Mouse (Mus musculus): ENCODE data around the gene Timp4. TPM values are rescaled to one million over a fixed set of nuclear protein-coding genes. Genes with fewer than 3 reads are reported as not detected.

The Timp4 gene
- polyA plus RNA-seq, 1 experiment from 2014 or later: 0.23 TPM

DNA sequence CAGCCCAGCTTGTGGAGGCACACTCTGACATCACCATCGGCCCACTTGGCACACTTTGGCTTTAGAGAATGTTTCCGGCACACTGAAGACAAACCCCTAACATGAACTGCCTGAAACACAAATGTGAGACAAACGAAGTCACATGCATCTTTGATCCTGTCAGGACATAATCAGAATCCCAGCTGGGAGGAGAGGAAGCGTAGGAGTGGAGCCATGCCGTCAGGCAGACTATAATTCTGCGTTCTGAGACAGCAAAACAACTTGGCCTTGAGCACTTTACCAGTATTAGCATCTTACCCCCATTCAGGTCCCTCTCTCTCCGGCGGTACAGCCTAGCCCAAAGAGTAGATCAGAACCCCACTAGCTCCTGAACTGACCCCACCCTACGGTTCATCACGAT is 21.3 kb upstream of the Timp4 start:
- H3K4me3 ChIP-seq (replicated peaks): no peak overlapping the region
- H3K9me3 ChIP-seq: no peaks in the 10 kb centered on the region
- H3K4me1 ChIP-seq: peaks cover 13% of the 10 kb centered on the region
- no peak overlapping the region for H3K4me2 ChIP-seq
- no peak overlapping the region for H3K27ac ChIP-seq
- WGBS: 87% methylated on average over 10 of the region's 10 CpGs
- H3K9ac ChIP-seq: no peak overlapping the region
- no peaks in the 10 kb centered on the region for H3K36me3 ChIP-seq (replicated peaks)
- H3K27me3 ChIP-seq: no peaks in the 10 kb centered on the region
- no peak for ATAC-seq (ENCODE audit: low FRiP score)

DNA sequence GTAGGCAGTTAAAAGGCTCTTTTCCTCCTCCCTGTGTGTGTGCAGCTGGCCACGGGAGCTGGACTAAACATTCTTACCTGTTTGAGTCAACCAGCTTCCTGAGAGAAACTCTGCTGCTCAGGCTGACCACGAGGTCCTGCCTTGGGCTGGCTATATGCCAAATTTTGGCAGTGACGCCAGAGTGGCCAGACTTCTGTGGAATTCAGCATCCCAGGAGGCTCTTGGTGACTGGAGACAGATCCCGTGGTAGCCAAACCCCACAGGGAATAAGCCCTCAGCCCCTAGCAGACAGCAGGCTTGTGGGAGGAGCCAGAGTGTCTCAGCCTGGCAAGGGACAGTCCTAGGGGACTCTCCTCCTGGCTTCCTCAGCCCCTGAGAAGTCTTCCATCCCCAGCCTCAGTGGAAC is 19.9 kb upstream of the Timp4 start:
- Histone ChIP-seq H3K9me3 (no peaks in the 10 kb centered on the region), H3K9ac (no peak overlapping the region), H3K4me3 (replicated peaks) (no peak overlapping the region), H3K27ac (no peak overlapping the region), H3K4me2 (no peak overlapping the region), H3K27me3 (no peaks in the 10 kb centered on the region), H3K4me1 (peaks cover 13% of the 10 kb centered on the region), H3K36me3 (replicated peaks) (no peaks in the 10 kb centered on the region)
- 20% methylated on average over 4 of the region's 4 CpGs for WGBS
- no peak for ATAC-seq (ENCODE audit: low FRiP score)

DNA sequence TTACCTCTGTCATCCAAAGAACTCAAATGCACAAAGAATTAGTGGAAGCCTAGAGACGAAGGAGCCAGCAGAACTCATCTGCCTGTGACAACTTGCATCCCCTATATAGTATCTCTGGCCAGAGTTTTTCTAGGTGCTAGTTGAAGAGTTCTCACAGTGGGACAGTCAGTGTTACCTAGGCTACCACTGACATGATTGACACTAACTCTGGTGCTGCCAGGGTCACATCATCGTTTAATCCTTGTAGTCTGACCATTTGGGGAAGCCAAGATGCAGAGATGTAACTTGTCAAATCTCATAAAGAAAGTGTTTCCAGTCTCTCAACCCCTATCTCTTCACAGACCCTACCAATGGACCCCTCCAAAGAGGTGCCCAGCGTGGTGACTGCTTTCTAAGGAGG is 19.3 kb upstream of the Timp4 start:
- H3K27me3 ChIP-seq: no peaks in the 10 kb centered on the region
- H3K36me3 ChIP-seq (replicated peaks): no peaks in the 10 kb centered on the region
- no peak overlapping the region for H3K4me3 ChIP-seq (replicated peaks)
- H3K4me2 ChIP-seq: no peak overlapping the region
- WGBS: 77% methylated on average over 3 of the region's 3 CpGs
- peaks cover 13% of the 10 kb centered on the region for H3K4me1 ChIP-seq
- H3K9me3 ChIP-seq: no peaks in the 10 kb centered on the region
- H3K27ac ChIP-seq: no peak overlapping the region
- no peak for ATAC-seq (ENCODE audit: low FRiP score)
- H3K9ac ChIP-seq: no peak overlapping the region

DNA sequence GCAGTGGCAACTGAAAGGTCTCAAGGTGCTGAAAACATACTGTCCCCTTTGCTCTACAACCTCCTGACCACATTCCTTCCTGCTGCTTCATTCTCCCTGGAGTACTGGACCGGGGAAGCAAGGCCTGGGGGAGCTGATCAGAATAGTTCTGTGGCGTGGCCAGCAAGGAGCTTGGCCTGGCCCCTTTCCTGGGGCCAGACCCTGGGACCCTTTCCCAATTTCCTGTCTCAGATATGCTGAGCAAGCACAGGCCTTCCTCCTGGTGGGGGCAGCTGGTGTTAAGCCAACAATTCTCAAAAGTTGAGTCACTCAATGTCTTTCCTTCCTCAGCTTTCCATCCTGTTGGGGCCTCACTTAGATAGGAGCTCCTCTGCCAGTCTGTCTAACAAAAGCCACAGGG is 18.1 kb upstream of the Timp4 start:
- WGBS: 60% methylated on average over 2 of the region's 2 CpGs

DNA sequence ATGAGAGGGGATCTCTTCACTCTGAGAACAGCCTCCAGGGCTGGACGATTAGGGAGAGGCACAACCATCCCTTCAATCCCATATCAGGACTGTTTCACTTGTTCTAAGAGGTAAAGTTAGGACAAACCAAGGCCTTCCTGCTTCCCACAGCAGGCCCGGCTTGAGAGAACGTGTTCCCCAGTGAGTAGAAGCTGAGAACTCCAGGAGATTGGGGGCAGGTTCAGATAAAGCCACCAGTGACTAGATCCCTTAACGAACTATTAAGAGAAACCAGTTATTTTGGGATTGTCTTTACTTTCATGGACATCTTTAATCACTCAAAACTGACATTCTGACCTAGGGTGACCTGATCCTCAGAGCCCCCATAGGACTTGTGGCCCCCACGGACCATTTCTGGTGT is 17.6 kb upstream of the Timp4 start:
- 76% methylated on average over 5 of the region's 5 CpGs for WGBS
- no peak overlapping the region for H3K9ac ChIP-seq

More for the DNA sequence above, 18.1 kb upstream of the Timp4 start:
- H3K9ac ChIP-seq: no peak overlapping the region
- ATAC-seq (ENCODE audit: low FRiP score): no peak
- H3K4me1 ChIP-seq: peaks cover 13% of the 10 kb centered on the region
- H3K27me3 ChIP-seq: no peaks in the 10 kb centered on the region
- H3K9me3 ChIP-seq: no peaks in the 10 kb centered on the region
- no peaks in the 10 kb centered on the region for H3K36me3 ChIP-seq (replicated peaks)
- no peak overlapping the region for H3K27ac ChIP-seq
- H3K4me3 ChIP-seq (replicated peaks): no peak overlapping the region
- H3K4me2 ChIP-seq: no peak overlapping the region

DNA sequence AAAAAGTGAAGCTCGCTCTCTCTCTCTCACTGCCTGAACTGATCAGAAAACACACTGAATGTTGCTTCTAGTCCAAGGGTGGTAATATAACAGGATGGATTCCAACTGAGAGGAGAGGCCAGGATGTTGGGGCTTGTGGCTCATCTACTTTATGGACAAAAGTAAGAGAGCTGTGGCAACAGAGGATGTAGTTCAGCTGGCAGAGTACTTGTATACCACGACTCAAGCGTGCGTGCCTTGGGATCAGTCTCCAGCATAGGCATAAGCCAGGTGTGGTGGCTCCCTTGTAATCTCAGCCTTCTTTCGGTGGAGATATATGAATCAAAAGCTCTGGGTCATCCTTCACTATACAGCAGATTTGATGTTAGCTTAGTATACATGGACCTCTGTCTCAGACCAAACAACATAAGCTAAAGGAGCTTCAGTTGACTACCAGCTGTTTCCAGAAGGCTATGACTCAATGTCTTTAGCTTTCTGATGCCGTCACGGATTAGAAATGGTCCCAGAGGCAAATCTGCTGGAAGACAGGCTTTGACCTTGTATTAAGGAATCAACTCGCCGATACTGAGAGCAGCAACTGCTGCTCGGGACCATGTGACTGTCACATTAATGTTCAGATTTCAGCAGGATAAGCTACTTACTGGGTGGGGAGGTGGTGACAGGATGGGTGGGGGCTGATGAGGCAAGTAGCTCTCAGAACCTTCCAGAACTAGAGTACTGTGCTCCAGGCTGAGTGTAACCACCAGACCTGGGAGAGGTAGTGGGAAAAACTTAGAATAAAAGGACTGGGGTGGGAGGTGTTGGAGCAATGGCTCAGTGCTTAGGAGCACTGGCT is 16.8 kb upstream of the Timp4 start:
- no peak for ATAC-seq (ENCODE audit: low FRiP score)
- Histone ChIP-seq H3K27ac (no peak overlapping the region), H3K4me3 (replicated peaks) (no peak overlapping the region), H3K9me3 (no peaks in the 10 kb centered on the region), H3K36me3 (replicated peaks) (no peaks in the 10 kb centered on the region), H3K9ac (no peak overlapping the region), H3K4me2 (no peak overlapping the region), H3K27me3 (no peaks in the 10 kb centered on the region), H3K4me1 (peaks cover 13% of the 10 kb centered on the region)
- WGBS: 90% methylated on average over 10 of the region's 10 CpGs

More for the DNA sequence above, 17.6 kb upstream of the Timp4 start:
- H3K9me3 ChIP-seq: no peaks in the 10 kb centered on the region
- H3K27me3 ChIP-seq: no peaks in the 10 kb centered on the region
- H3K27ac ChIP-seq: no peak overlapping the region
- H3K4me1 ChIP-seq: peaks cover 13% of the 10 kb centered on the region
- no peak overlapping the region for H3K4me3 ChIP-seq (replicated peaks)
- H3K4me2 ChIP-seq: no peak overlapping the region
- ATAC-seq (ENCODE audit: low FRiP score): no peak
- H3K36me3 ChIP-seq (replicated peaks): no peaks in the 10 kb centered on the region

DNA sequence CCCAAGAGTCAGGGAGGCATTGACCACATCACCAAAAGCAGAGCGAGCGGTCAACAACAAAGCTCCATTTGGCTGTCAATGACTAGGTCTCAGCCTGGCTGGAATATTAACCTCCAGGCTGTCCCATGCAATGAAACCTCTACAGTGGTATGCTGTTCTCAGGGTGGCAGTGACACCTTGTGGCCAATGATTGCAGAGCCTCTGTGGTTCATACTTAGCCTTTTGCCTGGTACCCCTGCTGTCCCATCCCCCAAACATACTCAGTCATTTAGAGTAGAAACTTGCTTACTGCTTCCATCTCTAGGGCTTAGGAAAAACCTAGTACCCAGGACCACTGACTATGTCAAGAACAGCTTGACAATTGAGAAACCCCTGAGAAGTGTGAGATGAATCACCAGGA is 15.9 kb upstream of the Timp4 start:
- no peaks in the 10 kb centered on the region for H3K36me3 ChIP-seq (replicated peaks)
- peak; percentile 70; the same call in 1 of the 2 replicates for ATAC-seq (ENCODE audit: low FRiP score)
- H3K9ac ChIP-seq: no peak overlapping the region
- H3K9me3 ChIP-seq: no peaks in the 10 kb centered on the region
- 60% methylated on average over 2 of the region's 2 CpGs for WGBS
- no peak overlapping the region for H3K4me2 ChIP-seq
- H3K4me1 ChIP-seq: peaks cover 13% of the 10 kb centered on the region
- H3K4me3 ChIP-seq (replicated peaks): no peak overlapping the region
- H3K27ac ChIP-seq: no peak overlapping the region
- H3K27me3 ChIP-seq: no peaks in the 10 kb centered on the region; the same call in 1 of the 2 replicates

DNA sequence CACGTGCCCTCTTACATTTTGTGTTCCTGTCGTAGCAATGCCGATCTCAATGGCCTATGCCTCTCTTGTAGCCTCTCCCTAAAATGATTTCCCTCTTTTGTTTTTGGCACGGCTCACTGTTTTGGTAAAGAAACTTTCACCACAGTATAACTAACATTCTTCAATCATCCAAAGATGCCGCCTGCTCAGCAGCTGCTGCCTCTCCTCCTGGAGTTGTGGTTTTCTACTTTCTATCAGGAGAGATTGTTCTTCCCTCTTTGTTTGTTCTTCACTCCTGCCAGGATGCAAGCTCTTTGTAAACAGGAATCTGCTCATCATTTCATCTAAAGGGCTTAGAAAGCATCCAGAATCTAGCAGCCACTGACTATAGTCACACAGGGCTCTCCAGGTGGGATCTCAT is 14.8 kb upstream of the Timp4 start:
- H3K4me1 ChIP-seq: peaks cover 7% of the 10 kb centered on the region
- no peak for ATAC-seq (ENCODE audit: low FRiP score)
- 91% methylated on average over 5 of the region's 5 CpGs for WGBS

DNA sequence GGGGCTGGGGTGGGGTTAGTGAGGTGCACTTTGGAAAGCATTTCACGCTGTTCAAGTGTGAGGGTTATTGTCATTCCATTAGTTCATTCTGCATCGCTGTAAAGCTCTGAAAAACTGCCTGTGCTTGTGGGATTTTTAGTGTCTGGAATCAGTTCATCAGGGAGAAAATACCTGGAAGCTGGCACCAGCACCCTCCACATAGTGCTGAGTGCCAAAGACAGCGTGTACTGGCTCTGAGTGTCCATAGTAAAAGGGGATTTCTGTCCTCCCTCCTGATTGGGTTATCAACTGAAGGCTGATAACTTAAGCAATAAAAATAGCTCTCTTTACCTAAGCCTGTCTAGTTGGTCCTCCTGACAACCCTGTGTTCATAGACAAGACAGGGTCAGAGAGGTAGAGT is 8.5 kb upstream of the Timp4 start:
- Histone ChIP-seq H3K4me3 (replicated peaks) (no peak overlapping the region), H3K4me1 (no peaks in the 10 kb centered on the region), H3K4me2 (no peak overlapping the region), H3K27ac (no peak overlapping the region), H3K9ac (no peak overlapping the region), H3K27me3 (peaks cover 3% of the 10 kb centered on the region; the same call in 1 of the 2 replicates), H3K36me3 (replicated peaks) (no peaks in the 10 kb centered on the region), H3K9me3 (no peaks in the 10 kb centered on the region)
- ATAC-seq (ENCODE audit: low FRiP score): no peak
- 92% methylated on average over 3 of the region's 3 CpGs for WGBS

More for the DNA sequence above, 14.8 kb upstream of the Timp4 start:
- Histone ChIP-seq H3K9ac (no peak overlapping the region), H3K27me3 (peaks cover 3% of the 10 kb centered on the region; the same call in 1 of the 2 replicates), H3K4me2 (no peak overlapping the region), H3K36me3 (replicated peaks) (no peaks in the 10 kb centered on the region), H3K27ac (no peak overlapping the region), H3K9me3 (no peaks in the 10 kb centered on the region), H3K4me3 (replicated peaks) (no peak overlapping the region)

DNA sequence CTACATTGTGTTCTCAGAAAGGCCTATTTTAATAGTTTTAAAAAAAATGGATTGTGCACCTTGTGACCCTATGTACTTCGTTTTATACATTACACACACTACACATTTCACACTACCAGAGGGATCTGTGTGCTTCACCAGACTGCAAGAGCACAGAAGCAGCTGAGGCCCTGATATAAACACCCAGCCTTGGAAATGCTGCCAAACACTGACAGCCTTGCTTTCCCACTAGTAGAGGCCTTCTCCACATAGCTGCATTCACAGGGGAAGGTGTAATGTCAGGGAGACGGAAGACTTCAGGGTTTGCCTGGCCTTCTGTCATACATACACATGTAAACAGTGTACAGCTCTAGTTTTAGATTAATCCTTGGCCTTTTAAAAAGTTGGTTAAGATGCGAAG is 3.2 kb upstream of the Timp4 start:
- ATAC-seq (ENCODE audit: low FRiP score): no peak
- Histone ChIP-seq H3K27me3 (peaks cover 5% of the 10 kb centered on the region; the same call in 1 of the 2 replicates), H3K36me3 (replicated peaks) (no peaks in the 10 kb centered on the region), H3K4me3 (replicated peaks) (no peak overlapping the region), H3K9me3 (no peaks in the 10 kb centered on the region), H3K4me1 (peaks cover 14% of the 10 kb centered on the region), H3K9ac (no peak overlapping the region), H3K4me2 (no peak overlapping the region), H3K27ac (no peak overlapping the region)
- 87% methylated on average over 3 of the region's 3 CpGs for WGBS

DNA sequence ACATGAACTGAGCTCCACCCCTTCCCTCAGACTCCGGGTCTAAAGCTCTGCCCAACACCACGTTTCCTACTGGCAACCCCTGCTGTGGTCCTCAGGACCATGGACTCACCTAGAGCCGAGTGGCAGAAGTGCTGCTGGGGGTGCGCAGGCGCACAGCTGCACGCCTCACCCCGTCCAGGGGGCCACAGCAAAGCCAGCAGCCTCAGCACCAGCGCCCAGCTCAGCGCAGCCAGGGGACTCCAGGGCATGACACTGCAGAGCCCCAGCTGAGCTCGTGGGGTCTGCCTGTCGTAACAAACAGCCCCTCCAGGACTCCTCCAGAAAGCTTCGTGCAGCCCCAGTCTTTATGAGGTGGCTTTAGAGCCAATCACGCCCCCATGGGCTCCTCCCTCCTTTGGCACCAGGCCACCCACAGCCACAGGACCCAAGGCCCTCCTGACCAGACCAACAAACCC is 447 bp downstream of the Timp4 start:
- ATAC-seq (ENCODE audit: low FRiP score): no peak

DNA sequence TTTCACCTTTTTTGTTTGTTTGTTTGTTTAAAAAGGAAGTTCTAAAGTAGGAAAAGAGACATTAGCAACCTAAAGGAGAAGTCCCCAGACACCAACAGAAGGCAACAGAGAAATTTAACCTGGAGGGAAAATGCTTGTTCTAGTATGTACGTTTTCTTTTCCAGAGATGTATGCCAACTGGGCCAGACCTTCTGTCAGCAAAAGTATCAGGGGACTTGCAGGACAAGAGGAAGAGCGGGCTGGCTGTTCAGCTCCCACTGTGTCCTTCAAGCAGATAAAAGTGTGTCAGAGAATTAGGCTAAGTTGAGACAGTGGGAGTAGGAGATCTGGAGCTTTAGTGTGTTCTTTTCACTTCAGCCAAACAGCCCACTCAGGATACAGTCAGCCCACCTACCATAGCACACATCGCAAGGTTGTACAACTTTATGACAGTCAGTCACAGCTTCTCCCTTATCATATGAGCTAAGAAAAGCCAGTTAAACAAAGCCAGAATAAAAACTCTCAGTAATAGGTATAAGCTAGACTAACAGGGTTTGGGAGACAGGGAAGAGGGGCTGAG is 6.4 kb downstream of the Timp4 start:
- no peak overlapping the region for H3K4me2 ChIP-seq
- no peak overlapping the region for H3K9ac ChIP-seq
- H3K4me3 ChIP-seq (replicated peaks): no peak overlapping the region
- no peaks in the 10 kb centered on the region for H3K36me3 ChIP-seq (replicated peaks)
- H3K9me3 ChIP-seq: no peaks in the 10 kb centered on the region
- 0 out of 2 replicates have a peak, but pooled peaks cover 3% of the 10 kb centered on the region for H3K27me3 ChIP-seq
- H3K4me1 ChIP-seq: peaks cover 4% of the 10 kb centered on the region; the same call in 1 of the 2 replicates
- 90% methylated on average over 3 of the region's 3 CpGs for WGBS
- H3K27ac ChIP-seq: no peak overlapping the region
- no peak for ATAC-seq (ENCODE audit: low FRiP score)

More for the DNA sequence above, 447 bp downstream of the Timp4 start:
- Histone ChIP-seq H3K4me1 (peaks cover 19% of the 10 kb centered on the region), H3K4me3 (replicated peaks) (no peak overlapping the region; the same call in 1 of the 2 replicates), H3K4me2 (peak overlapping the region; percentile 41), H3K27me3 (peaks cover 7% of the 10 kb centered on the region; the same call in 1 of the 2 replicates), H3K27ac (no peak overlapping the region), H3K9me3 (no peaks in the 10 kb centered on the region), H3K36me3 (replicated peaks) (no peaks in the 10 kb centered on the region), H3K9ac (no peak overlapping the region)
- 3% methylated on average over 13 of the region's 13 CpGs for WGBS

All from forebrain, embryonic 12.5 days (tissue).